ENCODE assay signal across 30 mouse cellular contexts in the genomic region with DNA sequence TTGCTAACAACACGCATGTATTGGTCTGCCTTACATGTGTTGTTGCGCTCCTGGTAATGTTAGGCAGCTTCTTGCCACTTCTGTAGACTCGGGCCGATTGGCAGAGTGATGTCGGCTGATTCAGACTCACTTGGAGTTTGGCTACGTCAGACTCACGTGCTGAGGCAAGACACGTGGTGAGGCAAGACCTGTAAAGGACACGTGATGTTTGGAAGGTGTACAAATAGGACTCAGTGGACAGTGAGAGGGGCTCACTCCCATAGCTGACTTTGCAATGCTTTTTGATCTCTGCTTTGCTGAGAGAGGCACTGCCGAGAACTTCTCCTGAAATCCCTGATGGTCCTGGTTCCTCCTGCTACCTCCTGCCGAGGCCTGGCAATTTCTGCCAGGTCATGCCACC. TPM values are rescaled to one million over a fixed set of nuclear protein-coding genes. Genes with fewer than 3 reads are reported as not detected.
"Had no signal": no experiment of that assay in that cellular context is flagged by ENCODE, and none has a peak within 500 bp of the region (broad histone marks: within the 10 kb centered on the region; RNA-seq: fewer than 3 reads in every experiment).

No protein-coding gene starts in this region.

- H3K9me3 ChIP-seq: limb, embryonic 12.5 days; limb, embryonic 15.5 days; megakaryocyte, embryonic 14.5 days; midbrain, embryonic 10.5 days; midbrain, embryonic 13.5 days had no signal

- H3K4me1 ChIP-seq: limb, embryonic 12.5 days; limb, embryonic 15.5 days; midbrain, embryonic 10.5 days; midbrain, embryonic 13.5 days had no signal

- H3K9ac ChIP-seq: limb, embryonic 12.5 days; limb, embryonic 15.5 days; liver, embryonic 14.5 days; liver, postnatal 0 days; lung, embryonic 14.5 days; midbrain, embryonic 13.5 days had no signal

- ATAC-seq: intestine, postnatal 0 days; liver, postnatal 0 days; lung, postnatal 0 days had no signal

- H3K4me3 ChIP-seq: left cerebral cortex, adult 2 months; limb, embryonic 12.5 days; limb, embryonic 15.5 days; megakaryocyte, embryonic 14.5 days; midbrain, embryonic 10.5 days; midbrain, embryonic 13.5 days; myocyte had no signal

- H3K36me3 ChIP-seq: limb, embryonic 12.5 days; limb, embryonic 15.5 days; midbrain, embryonic 10.5 days; midbrain, embryonic 13.5 days had no signal

- H3K27ac ChIP-seq: kidney, postnatal 0 days; left cerebral cortex, adult 2 months; limb, embryonic 12.5 days; limb, embryonic 15.5 days; liver, embryonic 14.5 days; midbrain, embryonic 10.5 days; midbrain, embryonic 13.5 days; stomach, postnatal 0 days had no signal

- H3K4me2 ChIP-seq: limb, embryonic 12.5 days; limb, embryonic 15.5 days; liver, embryonic 11.5 days; lung, embryonic 14.5 days; midbrain, embryonic 13.5 days had no signal

- DNase-seq: kidney, adult 2 months; kidney, postnatal 36 days; layer of hippocampus, postnatal 36 days; left cerebral cortex, postnatal 4 days; liver, postnatal 0 days; lung, embryonic 14.5 days; lung, postnatal 36 days; right cerebral cortex, adult 18-20 months; right cerebral cortex, postnatal 14 days; right cerebral cortex, postnatal 4 days; thymus, adult 18-20 months; thymus, postnatal 14 days; thymus, postnatal 4 days had no signal

- H3K27me3 ChIP-seq: limb, embryonic 12.5 days; limb, embryonic 15.5 days; midbrain, embryonic 13.5 days had no signal

RNA-seq across cellular contexts. Expression of a gene that starts 15.0 kb away (rescaled TPM):
- polyA plus RNA-seq: limb, embryonic 12.5 days; limb, embryonic 15.5 days; liver, embryonic 11.5 days; lung, embryonic 14.5 days; lung, postnatal 0 days; midbrain, embryonic 10.5 days; midbrain, embryonic 13.5 days; midbrain, embryonic 16.5 days; myocyte; neural tube, embryonic 11.5 days; neural tube, embryonic 14.5 days; stomach, embryonic 14.5 days; stomach, postnatal 0 days had no signal
